In genomic region chr13:103763640-103764039, GRCm38 (mm10) we compare ENCODE assay signal across 13 mouse cellular contexts.
"Had no signal": no experiment of that assay in that cellular context is flagged by ENCODE, and none has a peak within 500 bp of the region (broad histone marks: within the 10 kb centered on the region; RNA-seq: fewer than 3 reads in every experiment).

No protein-coding gene starts in this region.

- H3K27me3 ChIP-seq: midbrain, embryonic 12.5 days; midbrain, embryonic 15.5 days; neural tube, embryonic 12.5 days; stomach, embryonic 15.5 days had no signal

- H3K4me1 ChIP-seq: midbrain, embryonic 10.5 days; midbrain, embryonic 12.5 days; midbrain, embryonic 15.5 days; neural tube, embryonic 12.5 days; stomach, embryonic 15.5 days had no signal

- H3K9me3 ChIP-seq: midbrain, embryonic 10.5 days; midbrain, embryonic 12.5 days; midbrain, embryonic 15.5 days; neural tube, embryonic 12.5 days; stomach, embryonic 15.5 days had no signal

- H3K27ac ChIP-seq: midbrain, embryonic 10.5 days; midbrain, embryonic 12.5 days; midbrain, embryonic 15.5 days; neural tube, embryonic 12.5 days; stomach, embryonic 15.5 days; stomach, postnatal 0 days had no signal

- DNase-seq: lung, embryonic 14.5 days; lung, postnatal 10 days; lung, postnatal 4 days; right cerebral cortex, postnatal 14 days; thymus, adult 2 months; thymus, postnatal 25 days; thymus, postnatal 4 days had no signal

- H3K4me3 ChIP-seq: midbrain, embryonic 10.5 days; midbrain, embryonic 12.5 days; midbrain, embryonic 15.5 days; neural tube, embryonic 12.5 days; stomach, embryonic 15.5 days had no signal

- ATAC-seq: midbrain, embryonic 15.5 days had no signal

- H3K9ac ChIP-seq: lung, embryonic 14.5 days; midbrain, embryonic 12.5 days; midbrain, embryonic 15.5 days; neural tube, embryonic 12.5 days; stomach, embryonic 15.5 days had no signal

- H3K4me2 ChIP-seq: lung, embryonic 14.5 days; midbrain, embryonic 12.5 days; midbrain, embryonic 15.5 days; neural tube, embryonic 12.5 days; stomach, embryonic 15.5 days had no signal
